Mouse (Mus musculus) mouse trophoblast stem cell (cell line): ENCODE results near the gene Tnk1.

Experiments used
- in situ Hi-C, 2 experiments: fragments of 300-500 bp; cut with MseI, MboI; formaldehyde crosslinking; loops; 2 replicates in 1 of 2; 3 replicates in 1 of 2; pipeline ENCODE4 v1.15.1; 2025

Tnk1 gene

DNA sequence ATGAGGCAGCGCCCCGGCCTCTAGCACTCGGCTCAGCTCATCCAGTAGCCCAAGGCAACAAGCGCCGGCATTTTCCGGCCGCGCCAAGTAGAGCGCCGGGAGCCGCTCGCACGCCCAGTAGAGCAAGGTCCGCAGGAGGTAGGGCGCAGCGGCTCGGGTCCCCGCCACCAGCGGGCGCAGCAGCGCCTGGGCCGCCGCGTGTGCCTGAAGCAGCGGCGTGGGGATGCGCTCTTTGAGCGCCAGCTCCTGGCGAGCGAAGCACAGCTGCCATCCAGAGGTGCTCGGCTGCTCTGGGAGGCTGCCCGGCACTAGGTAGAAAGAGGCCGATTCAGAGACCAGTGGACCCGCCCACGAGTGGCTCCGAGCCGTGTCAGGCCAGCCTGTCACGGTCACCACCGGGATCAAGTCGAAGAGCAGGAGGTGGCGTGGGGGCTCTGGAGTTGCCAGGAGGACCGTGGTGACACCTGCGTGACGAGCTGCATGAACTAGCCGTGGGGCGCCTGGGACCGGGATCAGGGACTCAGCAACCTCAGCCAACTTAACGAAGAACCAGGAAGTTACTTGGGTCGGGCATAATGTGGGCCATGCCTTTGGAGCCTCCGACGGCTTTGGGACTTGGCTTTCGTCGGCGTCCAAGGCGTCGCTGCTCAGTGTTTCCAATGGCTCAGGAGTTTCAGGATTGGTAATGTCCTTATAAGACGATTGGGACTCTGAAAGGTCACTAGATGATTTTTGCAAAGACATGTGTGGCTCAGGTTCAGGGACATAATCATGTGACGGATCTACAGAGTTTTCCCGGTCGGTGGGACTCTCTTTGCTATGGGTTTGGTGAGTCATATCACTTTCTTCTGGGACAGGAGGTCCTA, 54.5 kb downstream of the Tnk1 start:
- in situ Hi-C loops: no loop called here

GRCm38 (mm10) chr11:69803328-69803727, 55.2 kb downstream of the Tnk1 start:
- in situ Hi-C loops: no loop called here

- in situ Hi-C loops: no loop called here
These were observed 55.9 kb downstream of the Tnk1 start for GRCm38 (mm10) chr11:69802648-69803105.

DNA sequence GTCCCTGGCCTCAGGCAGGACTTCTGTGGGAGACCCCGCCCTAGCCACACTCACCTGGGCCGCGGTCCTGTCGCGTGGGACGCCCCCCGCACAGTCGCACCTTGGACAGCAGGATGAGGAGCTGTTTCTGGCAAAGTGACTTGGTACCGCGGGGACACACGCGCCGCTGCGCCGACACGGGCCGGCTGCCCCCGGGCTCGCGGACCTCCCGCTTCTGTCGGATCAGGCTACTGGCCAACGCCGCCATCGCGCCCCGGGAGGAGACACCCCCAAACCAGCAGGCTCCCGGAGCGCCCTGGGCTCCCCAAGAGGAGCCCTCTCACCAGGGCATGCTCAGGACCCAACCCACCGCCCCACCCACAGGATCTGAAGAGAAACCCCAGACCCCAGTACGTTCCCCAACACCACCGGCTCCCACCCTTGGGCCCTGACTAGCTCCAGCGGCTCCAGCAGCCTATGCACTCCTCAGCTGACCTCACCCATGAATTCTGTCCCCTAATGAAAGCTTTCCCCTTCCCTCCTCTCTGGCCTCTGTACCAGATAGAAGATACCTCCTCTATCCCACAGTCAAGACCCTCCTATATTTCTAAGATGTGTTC, 57.1 kb downstream of the Tnk1 start, which contains the start of gene Fgf11:
Fgf11 (minus strand) TSS at position 479 of the 599 bp plus-strand sequence.
- in situ Hi-C loops: no loop called here
